Mouse (Mus musculus): ENCODE measurements around the gene Nectin2.

DNA sequence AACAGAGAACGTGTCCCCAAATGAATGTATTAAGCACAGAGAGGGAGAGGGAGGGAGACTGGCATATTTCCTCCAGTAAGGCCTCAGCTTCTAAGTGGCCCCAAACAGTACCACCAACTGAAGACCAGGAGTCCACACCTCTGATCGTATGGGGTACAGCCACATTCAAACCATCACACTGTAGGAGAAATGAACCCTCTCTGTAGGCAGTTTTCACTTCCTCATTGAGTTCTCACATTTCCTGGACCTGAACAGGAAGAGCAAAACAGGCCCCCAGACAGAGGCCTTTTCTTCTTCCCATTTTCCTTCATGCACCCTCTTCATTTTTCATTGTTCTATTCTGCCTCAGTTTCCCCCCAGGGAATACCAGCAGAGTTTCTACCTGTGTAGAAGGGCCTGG is 82.8 kb downstream of the Nectin2 start:
- TF ChIP-seq POLR2A (IDR thresholded peaks at IDR 0.05; ENCODE audit: insufficient read depth, low read depth, low read length) (no peak), CTCF (IDR thresholded peaks at IDR 0.05) (no peak)
